Mouse (Mus musculus) kidney, embryonic 16.5 days (tissue): Measurements from ENCODE around the gene Olfr17. TPM values are rescaled to one million over a fixed set of nuclear protein-coding genes. Genes with fewer than 3 reads are reported as not detected.
"Not testable (repeated sequence)": the region's sequence is repeated elsewhere in the genome, so short reads cannot be mapped to it uniquely, and the experiment has no call there.

Experiments
- ATAC-seq: fragments of 200-750 bp; cut with Nextera tagmentation; 2 replicates; pipeline ENCODE4 v1.8.0; 2017; ENCODE audit warnings: moderate TSS enrichment; ENCODE audit not compliant: low FRiP score, low TSS enrichment
- H3K27ac ChIP-seq: fragments of 300-500 bp; sonication (generic); 2 replicates; pipeline ENCODE4 v1.5.1; 2014; ENCODE audit warnings: low read length
- H3K27me3 ChIP-seq: fragments of 300-500 bp; sonication (generic); 2 replicates; pipeline ENCODE4 v1.6.1; 2014; ENCODE audit warnings: low read length, control low read depth, mixed read lengths; ENCODE audit not compliant: insufficient read depth
- H3K36me3 ChIP-seq: fragments of 300-500 bp; sonication (generic); 2 replicates; pipeline ENCODE4 v1.6.1; 2014; ENCODE audit warnings: low read length, control low read depth, mixed read lengths; ENCODE audit not compliant: insufficient read depth
- H3K4me1 ChIP-seq: fragments of 300-500 bp; sonication (generic); 2 replicates; pipeline ENCODE4 v1.6.1; 2014; ENCODE audit warnings: low read length, control low read depth, mixed read lengths; ENCODE audit not compliant: insufficient read depth
- H3K4me2 ChIP-seq: fragments of 300-500 bp; sonication (generic); replicated peaks from 2 replicates; pipeline ENCODE4 v1.6.1; 2014; ENCODE audit warnings: low read depth, low read length
- H3K4me3 ChIP-seq: fragments of 300-500 bp; sonication (generic); 2 replicates; pipeline ENCODE4 v1.5.1; 2014; ENCODE audit warnings: mild to moderate bottlenecking, low read length
- H3K9ac ChIP-seq: fragments of 300-500 bp; sonication (generic); replicated peaks from 2 replicates; pipeline ENCODE4 v1.6.1; 2014; ENCODE audit warnings: low read length
- H3K9me3 ChIP-seq: fragments of 300-500 bp; sonication (generic); 2 replicates; pipeline ENCODE4 v1.6.1; 2016; ENCODE audit warnings: low read length, control low read depth
- WGBS: fragments of 180-500 bp; shearing (Covaris S2); extraction: QIAGEN DNeasy Blood & Tissue Kit; methylation state at CpG from one replicate; pipeline ENCODE4 v1.1.7; 2014; 5-methylcytosine and 5-hydroxymethylcytosine counted together
- polyA plus RNA-seq: library from polyadenylated mRNA; unstranded; fragments of >200 nt; fragmentation: Nextera tagmentation; extraction: Ambion mirVana; gene quantifications from 2 replicates; pipeline ENCODE4 v1.2.1, GENCODE M21; 2015

Olfr17 gene
- polyA plus RNA-seq, result not detected in 2 replicates

DNA sequence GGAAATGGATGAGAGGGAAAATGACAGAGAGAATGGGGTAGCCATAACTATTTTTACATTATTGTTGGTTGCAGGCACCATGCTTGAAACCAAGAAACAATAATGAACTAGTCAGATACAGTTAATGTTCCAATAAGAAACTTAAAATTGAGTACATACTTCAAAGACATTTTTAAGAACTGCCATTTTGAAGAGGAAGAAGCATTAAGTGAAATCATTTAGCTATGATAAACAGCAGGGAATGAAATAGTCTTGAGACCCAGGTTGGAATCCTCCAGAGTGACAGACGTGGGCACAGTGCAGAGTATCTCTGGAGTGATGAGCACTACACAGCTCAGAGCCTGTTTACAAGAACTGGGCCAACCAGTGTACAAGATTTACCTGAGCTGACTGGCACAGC is at the start of gene Olfr17:
Gene Olfr17 (plus strand): TSS at position 301 of the 400 bp plus-strand sequence.
- no peak within 1 kb of the TSS for H3K27ac ChIP-seq
- H3K4me2 ChIP-seq, result no peak within 1 kb of the TSS
- no peaks in the 10 kb centered on the region for H3K4me1 ChIP-seq
- ATAC-seq, result no peak
- H3K36me3 ChIP-seq, result no peaks in the 10 kb centered on the region
- no peak within 1 kb of the TSS for H3K4me3 ChIP-seq
- no peaks in the 10 kb centered on the region for H3K27me3 ChIP-seq
- WGBS, result 52% methylated on average over 1 of the region's 1 CpGs
- no peaks in the 10 kb centered on the region for H3K9me3 ChIP-seq
- H3K9ac ChIP-seq, result no peak within 1 kb of the TSS

DNA sequence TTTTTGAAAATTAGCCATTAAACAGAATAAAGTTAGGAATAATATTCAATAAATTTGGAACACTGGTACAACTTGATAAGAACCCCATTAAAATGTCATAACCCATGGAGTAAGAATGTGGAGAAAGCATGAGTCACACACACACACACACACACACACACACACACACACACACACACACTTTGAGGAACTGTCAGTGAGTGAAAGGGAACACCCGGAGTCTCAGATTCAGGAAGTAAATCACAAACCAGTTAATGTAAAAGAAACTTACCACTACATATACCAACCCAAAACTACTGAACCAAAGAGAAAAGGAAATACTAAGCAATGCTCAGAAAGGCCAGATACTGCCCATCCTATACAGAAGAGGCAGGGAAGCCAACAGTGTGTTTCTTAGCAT is 48.6 kb upstream of the Olfr17 start:
- Histone ChIP-seq H3K4me3 (no peak overlapping the region), H3K9me3 (no peaks in the 10 kb centered on the region), H3K27ac (no peak overlapping the region), H3K9ac (no peak overlapping the region), H3K4me1 (no peaks in the 10 kb centered on the region), H3K36me3 (no peaks in the 10 kb centered on the region), H3K4me2 (no peak overlapping the region), H3K27me3 (no peaks in the 10 kb centered on the region; the same call in 1 of the 2 replicates)
- 46% methylated on average over 1 of the region's 1 CpGs for WGBS
- no peak for ATAC-seq

DNA sequence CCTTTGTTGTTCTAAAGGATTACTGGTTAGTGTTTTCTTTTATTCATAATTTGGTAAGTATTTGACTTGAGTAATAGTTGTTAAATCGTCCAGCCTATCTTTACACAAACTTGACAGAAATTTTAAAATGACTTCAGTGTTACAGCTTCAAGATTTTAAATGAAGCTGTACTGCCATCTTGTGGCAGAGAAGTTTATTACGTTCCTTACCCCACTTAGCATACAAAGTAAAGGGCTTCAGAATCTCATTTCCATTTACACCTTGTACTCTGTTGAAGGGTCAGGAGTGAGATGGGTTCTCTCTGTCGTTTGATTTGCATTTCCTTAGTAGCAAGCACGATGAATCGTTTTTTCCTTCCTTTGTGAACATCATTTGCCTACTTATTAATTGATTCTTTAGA is 47.2 kb upstream of the Olfr17 start:
- Histone ChIP-seq H3K27ac (no peak overlapping the region), H3K36me3 (no peaks in the 10 kb centered on the region), H3K27me3 (no peaks in the 10 kb centered on the region; the same call in 1 of the 2 replicates), H3K9ac (no peak overlapping the region), H3K9me3 (no peaks in the 10 kb centered on the region), H3K4me1 (no peaks in the 10 kb centered on the region), H3K4me2 (no peak overlapping the region), H3K4me3 (no peak overlapping the region)
- WGBS, result 4% methylated on average over 5 of the region's 5 CpGs
- no peak; the same call in 1 of the 2 replicates for ATAC-seq

GRCm38 (mm10) chr7:107047578-107047977 is 45.4 kb upstream of the Olfr17 start:
- 28% methylated on average over 3 of the region's 3 CpGs for WGBS
- H3K9me3 ChIP-seq, result no peaks in the 10 kb centered on the region
- ATAC-seq, result no peak
- no peaks in the 10 kb centered on the region for H3K4me1 ChIP-seq
- no peak overlapping the region for H3K4me3 ChIP-seq
- H3K27me3 ChIP-seq, result no peaks in the 10 kb centered on the region; the same call in 1 of the 2 replicates
- no peak overlapping the region for H3K4me2 ChIP-seq
- H3K36me3 ChIP-seq, result no peaks in the 10 kb centered on the region
- no peak overlapping the region for H3K9ac ChIP-seq
- no peak overlapping the region for H3K27ac ChIP-seq

DNA sequence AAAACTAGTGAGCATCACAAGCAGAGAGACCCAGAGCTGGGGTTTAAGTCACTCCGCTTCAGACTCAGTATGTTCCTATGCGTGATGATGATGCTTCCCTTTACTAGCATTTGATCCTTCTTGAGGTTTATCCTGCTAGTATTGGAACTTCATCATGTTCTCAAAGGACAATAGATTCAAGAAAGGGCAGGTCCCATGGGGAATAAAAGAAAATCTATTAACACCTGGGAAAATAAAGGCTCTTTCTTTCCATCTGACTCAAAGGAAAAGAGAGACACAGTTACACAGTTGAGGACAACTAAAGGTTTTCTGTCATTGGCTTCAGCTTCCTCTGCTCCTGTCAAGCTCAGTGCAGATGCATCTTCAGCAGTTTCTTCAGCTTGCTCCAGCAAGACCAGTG is 22.3 kb upstream of the Olfr17 start, which contains the start of gene Olfr714:
Gene Olfr714 (plus strand): TSS at position 301 of the 400 bp plus-strand sequence.
- no peaks in the 10 kb centered on the region for H3K27me3 ChIP-seq
- no peak for ATAC-seq
- no peaks in the 10 kb centered on the region for H3K9me3 ChIP-seq
- H3K9ac ChIP-seq, result no peak within 1 kb of the TSS
- 87% methylated on average over 2 of the region's 2 CpGs for WGBS
- no peaks in the 10 kb centered on the region for H3K4me1 ChIP-seq
- no peak within 1 kb of the TSS for H3K27ac ChIP-seq
- H3K36me3 ChIP-seq, result no peaks in the 10 kb centered on the region
- H3K4me3 ChIP-seq, result no peak within 1 kb of the TSS
- no peak within 1 kb of the TSS for H3K4me2 ChIP-seq

DNA sequence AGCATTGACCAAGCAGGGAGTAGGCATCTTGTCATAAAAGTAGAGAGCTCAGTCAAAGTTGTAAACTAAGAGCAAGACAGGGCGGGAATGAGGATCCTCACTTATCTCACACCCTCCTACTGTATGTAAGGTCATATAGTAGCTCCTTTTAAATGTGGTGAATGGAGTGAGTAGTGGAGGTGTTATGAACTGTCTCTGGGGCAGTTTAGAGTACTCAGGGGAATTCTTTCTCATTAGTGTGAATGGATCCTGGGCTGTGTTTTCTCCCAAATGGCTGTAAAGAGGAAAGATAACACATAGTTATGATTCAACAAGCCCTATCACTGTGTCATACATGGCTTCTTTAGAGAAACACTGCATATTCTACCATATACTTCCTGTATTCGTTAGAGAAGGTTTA is 17.2 kb downstream of the Olfr17 start, which contains the start of gene Olfr715b:
Gene Olfr715b (minus strand): TSS at position 101 of the 400 bp plus-strand sequence.
- H3K9me3 ChIP-seq, H3K27me3 ChIP-seq, H3K36me3 ChIP-seq, H3K27ac ChIP-seq, H3K4me2 ChIP-seq, ATAC-seq, H3K9ac ChIP-seq, H3K4me3 ChIP-seq, H3K4me1 ChIP-seq: not testable (repeated sequence)
- WGBS, result 73% methylated on average over 1 of the region's 2 CpGs

DNA sequence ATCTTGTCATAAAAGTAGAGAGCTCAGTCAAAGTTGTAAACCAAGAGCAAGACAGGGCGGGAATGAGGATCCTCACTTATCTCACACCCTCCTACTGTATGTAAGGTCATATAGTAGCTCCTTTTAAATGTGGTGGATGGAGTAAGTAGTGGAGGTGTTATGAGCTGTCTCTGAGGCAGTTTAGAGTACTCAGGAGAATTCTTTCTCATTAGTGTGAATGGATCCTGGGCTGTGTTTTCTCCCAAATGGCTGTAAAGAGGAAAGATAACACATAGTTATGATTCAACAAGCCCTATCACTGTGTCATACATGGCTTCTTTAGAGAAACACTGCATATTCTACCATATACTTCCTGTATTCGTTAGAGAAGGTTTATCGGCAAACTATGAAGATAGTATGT is 38.0 kb downstream of the Olfr17 start, which contains the start of gene Olfr715:
Gene Olfr715 (minus strand): TSS at position 101 of the 400 bp plus-strand sequence.
- H3K4me1 ChIP-seq, H3K36me3 ChIP-seq, H3K27ac ChIP-seq, ATAC-seq, H3K9me3 ChIP-seq, H3K9ac ChIP-seq, H3K4me2 ChIP-seq, H3K27me3 ChIP-seq, H3K4me3 ChIP-seq: not testable (repeated sequence)
- WGBS, result 79% methylated on average over 1 of the region's 3 CpGs

GRCm38 (mm10) chr7:107138027-107138426 is 45.0 kb downstream of the Olfr17 start, which contains the start of gene Olfr716:
Gene Olfr716, plus strand, starts transcription at chr7:107138327.
- not testable (repeated sequence) for H3K4me1 ChIP-seq, H3K4me2 ChIP-seq, H3K27ac ChIP-seq, H3K9me3 ChIP-seq, H3K4me3 ChIP-seq, H3K27me3 ChIP-seq, ATAC-seq, H3K36me3 ChIP-seq, H3K9ac ChIP-seq
- 68% methylated on average over 2 of the region's 2 CpGs for WGBS

Other genes starting within 250 kb of the Olfr17 start
- not detected in 2 replicates for gene Olfr703, start 249.9 kb upstream of the Olfr17 start, polyA plus RNA-seq
- gene Olfr704, start 230.0 kb upstream of the Olfr17 start, polyA plus RNA-seq, result not detected in 2 replicates
- gene Olfr705, start 216.3 kb upstream of the Olfr17 start, polyA plus RNA-seq, result not detected in 2 replicates
- not detected in 2 replicates for gene Olfr706, start 205.1 kb upstream of the Olfr17 start, polyA plus RNA-seq
- gene Olfr707, start 192.0 kb upstream of the Olfr17 start, polyA plus RNA-seq, result not detected in 2 replicates
- gene Olfr1532-ps1, start 185.2 kb upstream of the Olfr17 start, polyA plus RNA-seq, result not detected in 2 replicates
- gene Olfr709-ps1, start 161.0 kb upstream of the Olfr17 start, polyA plus RNA-seq, result not detected in 2 replicates
- gene Olfr710, start 144.9 kb upstream of the Olfr17 start, polyA plus RNA-seq, result not detected in 2 replicates
- not detected in 2 replicates for gene Olfr6, start 129.3 kb upstream of the Olfr17 start, polyA plus RNA-seq
- gene Olfr711, start 117.8 kb upstream of the Olfr17 start, polyA plus RNA-seq, result not detected in 2 replicates
- gene Olfr2, start 87.1 kb upstream of the Olfr17 start, polyA plus RNA-seq, result not detected in 2 replicates
- gene Olfr713, start 62.0 kb upstream of the Olfr17 start, polyA plus RNA-seq, result not detected in 2 replicates
- not detected in 2 replicates for gene Olfr714, start 22.2 kb upstream of the Olfr17 start, polyA plus RNA-seq
- not detected in 2 replicates for gene Olfr715b, start 17.1 kb downstream of the Olfr17 start, polyA plus RNA-seq
- not detected in 2 replicates for gene Olfr715, start 37.9 kb downstream of the Olfr17 start, polyA plus RNA-seq
- gene Olfr716, start 45.1 kb downstream of the Olfr17 start, polyA plus RNA-seq, result not detected in 2 replicates
- not detected in 2 replicates for gene Nlrp14, start 73.8 kb downstream of the Olfr17 start, polyA plus RNA-seq
- not detected in 2 replicates for gene Rbmxl2, start 116.2 kb downstream of the Olfr17 start, polyA plus RNA-seq